Mouse (Mus musculus) cerebellum, adult 9-10 months (tissue): ENCODE data around the gene Kcnq1.

Source experiments
- DNase-seq: peaks from one replicate; pipeline ENCODE4 v3.0.0; 2022

Kcnq1 gene

GRCm38 (mm10) chr7:143094592-143095553 lies 11.3 kb upstream of the Kcnq1 start, which contains the start of gene Trpm5:
Gene Trpm5, minus strand, starts transcription at chr7:143094642.
- DNase-seq, result peak; percentile 45

GRCm38 (mm10) chr7:143095554-143095907 lies 10.6 kb upstream of the Kcnq1 start:
- DNase-seq, result no peak

GRCm38 (mm10) chr7:143100759-143101158 lies 5.4 kb upstream of the Kcnq1 start:
- no peak for DNase-seq

GRCm38 (mm10) chr7:143105258-143105897 lies 784 bp upstream of the Kcnq1 start:
- DNase-seq, result no peak

- no peak for DNase-seq
Observed at GRCm38 (mm10) chr7:143106672-143107465, 707 bp downstream of the Kcnq1 start.

- DNase-seq, result peak; percentile 21
Observed at GRCm38 (mm10) chr7:143108200-143108599, 2.0 kb downstream of the Kcnq1 start.

GRCm38 (mm10) chr7:143108996-143109660 lies 3.0 kb downstream of the Kcnq1 start:
- DNase-seq, result no peak

- no peak for DNase-seq
Observed at GRCm38 (mm10) chr7:143109696-143110095, 3.5 kb downstream of the Kcnq1 start.

- no peak for DNase-seq
Observed at GRCm38 (mm10) chr7:143110803-143111202, 4.6 kb downstream of the Kcnq1 start.

GRCm38 (mm10) chr7:143111719-143112118 lies 5.6 kb downstream of the Kcnq1 start:
- no peak for DNase-seq

GRCm38 (mm10) chr7:143112395-143112794 lies 6.2 kb downstream of the Kcnq1 start:
- DNase-seq, result no peak

GRCm38 (mm10) chr7:143114773-143115172 lies 8.6 kb downstream of the Kcnq1 start:
- no peak for DNase-seq

- no peak for DNase-seq
Observed at GRCm38 (mm10) chr7:143116521-143116920, 10.4 kb downstream of the Kcnq1 start.

- no peak for DNase-seq
Observed at GRCm38 (mm10) chr7:143119407-143119806, 13.2 kb downstream of the Kcnq1 start.

GRCm38 (mm10) chr7:143119826-143120225 lies 13.7 kb downstream of the Kcnq1 start:
- DNase-seq, result no peak

- no peak for DNase-seq
Observed at GRCm38 (mm10) chr7:143122191-143122590, 16.0 kb downstream of the Kcnq1 start.

GRCm38 (mm10) chr7:143123876-143124669 lies 17.9 kb downstream of the Kcnq1 start:
- peak; percentile 89 for DNase-seq

GRCm38 (mm10) chr7:143124902-143125301 lies 18.7 kb downstream of the Kcnq1 start:
- peak; percentile 65 for DNase-seq

GRCm38 (mm10) chr7:143132815-143133214 lies 26.7 kb downstream of the Kcnq1 start:
- DNase-seq, result no peak

- no peak for DNase-seq
Observed at GRCm38 (mm10) chr7:143136125-143136524, 30.0 kb downstream of the Kcnq1 start.

GRCm38 (mm10) chr7:143136561-143136960 lies 30.4 kb downstream of the Kcnq1 start:
- DNase-seq, result no peak

- peak; percentile 74 for DNase-seq
Observed at GRCm38 (mm10) chr7:143138789-143139188, 32.6 kb downstream of the Kcnq1 start.
